Mouse (Mus musculus) liver, embryonic 12.5 days (tissue): ENCODE measurements around the gene Nwd1. TPM values are rescaled to one million over a fixed set of nuclear protein-coding genes. Genes with fewer than 3 reads are reported as not detected.
A peak's percentile ranks its signal among the peaks of the same experiment; 100 is the strongest.

Experiments
- ATAC-seq: fragments of 200-750 bp; cut with Nextera tagmentation; 2 replicates; pipeline ENCODE4 v1.8.0; 2017; ENCODE audit warnings: moderate number of reproducible peaks, mild to moderate bottlenecking, moderate library complexity
- H3K27ac ChIP-seq: fragments of 300-500 bp; sonication (generic); 2 replicates; pipeline ENCODE4 v1.5.1; 2016; ENCODE audit warnings: mild to moderate bottlenecking
- H3K27me3 ChIP-seq: fragments of 300-500 bp; sonication (generic); replicated peaks from 2 replicates; pipeline ENCODE4 v1.6.1; 2016; ENCODE audit warnings: mild to moderate bottlenecking, moderate library complexity
- H3K36me3 ChIP-seq: fragments of 300-500 bp; sonication (generic); 2 replicates; pipeline ENCODE4 v1.6.1; 2016; ENCODE audit warnings: mild to moderate bottlenecking, moderate library complexity
- H3K4me1 ChIP-seq: fragments of 300-500 bp; sonication (generic); 2 replicates; pipeline ENCODE4 v1.6.1; 2016
- H3K4me2 ChIP-seq: fragments of 300-500 bp; sonication (generic); 2 replicates; pipeline ENCODE4 v1.6.1; 2016; ENCODE audit warnings: mild to moderate bottlenecking, moderate library complexity
- H3K4me3 ChIP-seq: fragments of 300-500 bp; sonication (generic); 2 replicates; pipeline ENCODE4 v1.5.1; 2016; ENCODE audit warnings: mild to moderate bottlenecking, moderate library complexity
- H3K9ac ChIP-seq: fragments of 300-500 bp; sonication (generic); 2 replicates; pipeline ENCODE4 v1.6.1; 2016; ENCODE audit warnings: mild to moderate bottlenecking, moderate library complexity
- H3K9me3 ChIP-seq: fragments of 300-500 bp; sonication (generic); replicated peaks from 2 replicates; pipeline ENCODE4 v1.6.1; 2016; ENCODE audit warnings: mild to moderate bottlenecking, moderate library complexity
- WGBS: fragments of 180-500 bp; shearing (Covaris S2); methylation state at CpG from one replicate; pipeline ENCODE4 v1.1.7; 2016; ENCODE audit not compliant: insufficient replicate concordance; 5-methylcytosine and 5-hydroxymethylcytosine counted together
- polyA plus RNA-seq: library from polyadenylated mRNA; unstranded; fragments of >200 nt; fragmentation: Nextera tagmentation; extraction: Ambion mirVana; gene quantifications from 2 replicates; pipeline ENCODE4 v1.2.1, GENCODE M21; 2016

The Nwd1 gene
- polyA plus RNA-seq, 1 experiment from 2014 or later, result not detected

GRCm38 (mm10) chr8:72720541-72720940 is 74.0 kb downstream of the Nwd1 start:
- Histone ChIP-seq H3K9me3 (no peaks in the 10 kb centered on the region), H3K9ac (no peak overlapping the region), H3K4me1 (peaks cover 24% of the 10 kb centered on the region), H3K4me3 (no peak overlapping the region), H3K27ac (no peak overlapping the region), H3K27me3 (no peaks in the 10 kb centered on the region), H3K4me2 (no peak overlapping the region), H3K36me3 (peaks cover 7% of the 10 kb centered on the region)
- no peak for ATAC-seq
- 18% methylated on average over 1 of the region's 1 CpGs for WGBS

- Histone ChIP-seq H3K4me3 (peak within 1 kb of the TSS; percentile 96), H3K36me3 (peaks cover 32% of the 10 kb centered on the region), H3K4me2 (peak within 1 kb of the TSS; percentile 93), H3K9me3 (no peaks in the 10 kb centered on the region), H3K27ac (peak within 1 kb of the TSS; percentile 57; the same call in 1 of the 2 replicates), H3K27me3 (no peaks in the 10 kb centered on the region), H3K4me1 (peaks cover 16% of the 10 kb centered on the region), H3K9ac (peak within 1 kb of the TSS; percentile 90)
- peak; percentile 96 for ATAC-seq
- WGBS, result 14% methylated on average over 56 of the region's 56 CpGs
These were observed 76.5 kb downstream of the Nwd1 start, which contains the start of gene Sin3b for GRCm38 (mm10) chr8:72722769-72723650. Gene Sin3b (plus strand): TSS chr8:72723285.

- peak; percentile 20 for ATAC-seq
- H3K4me2 ChIP-seq, result peak overlapping the region; percentile 93
These were observed 77.1 kb downstream of the Nwd1 start for GRCm38 (mm10) chr8:72723651-72724001.

DNA sequence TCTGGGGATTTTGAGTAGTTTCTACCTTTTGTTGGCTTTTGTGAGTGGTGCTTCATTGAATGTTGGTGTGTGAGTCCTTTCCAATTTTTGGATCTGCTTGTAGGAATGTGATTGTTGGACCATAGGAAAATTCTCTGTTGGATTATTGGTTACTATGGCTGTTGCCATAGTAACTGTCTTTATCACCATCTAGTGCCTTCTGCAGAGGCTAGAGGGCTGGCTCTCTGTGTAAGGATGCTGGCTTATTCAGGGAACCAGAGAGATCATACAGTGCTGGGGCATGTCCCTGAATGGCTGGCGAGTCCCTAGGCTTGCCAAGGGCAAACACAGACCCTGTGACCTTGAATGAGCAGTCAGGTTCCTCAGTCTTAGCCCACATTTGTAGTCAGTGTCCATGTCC is 82.1 kb downstream of the Nwd1 start:
- Histone ChIP-seq H3K36me3 (peaks cover 86% of the 10 kb centered on the region), H3K4me1 (peaks cover 16% of the 10 kb centered on the region), H3K4me2 (no peak overlapping the region), H3K27ac (no peak overlapping the region), H3K9ac (no peak overlapping the region), H3K4me3 (no peak overlapping the region), H3K27me3 (no peaks in the 10 kb centered on the region), H3K9me3 (no peaks in the 10 kb centered on the region)
- WGBS, result 70% methylated on average over 1 of the region's 1 CpGs
- ATAC-seq, result no peak

More at GRCm38 (mm10) chr8:72723651-72724001, 77.1 kb downstream of the Nwd1 start:
- H3K36me3 ChIP-seq, result peaks cover 38% of the 10 kb centered on the region
- peak overlapping the region; percentile 57; the same call in 1 of the 2 replicates for H3K27ac ChIP-seq
- H3K4me3 ChIP-seq, result peak overlapping the region; percentile 96
- peaks cover 16% of the 10 kb centered on the region for H3K4me1 ChIP-seq
- H3K27me3 ChIP-seq, result no peaks in the 10 kb centered on the region
- H3K9ac ChIP-seq, result peak overlapping the region; percentile 90
- 1% methylated on average over 30 of the region's 30 CpGs for WGBS
- H3K9me3 ChIP-seq, result no peaks in the 10 kb centered on the region

GRCm38 (mm10) chr8:72735001-72735400 is 88.5 kb downstream of the Nwd1 start:
- peaks cover 97% of the 10 kb centered on the region for H3K36me3 ChIP-seq
- H3K9ac ChIP-seq, result no peak overlapping the region
- H3K9me3 ChIP-seq, result no peaks in the 10 kb centered on the region
- no peak overlapping the region for H3K4me2 ChIP-seq
- H3K27me3 ChIP-seq, result no peaks in the 10 kb centered on the region
- H3K4me1 ChIP-seq, result no peaks in the 10 kb centered on the region
- H3K27ac ChIP-seq, result no peak overlapping the region
- H3K4me3 ChIP-seq, result no peak overlapping the region
- no peak for ATAC-seq
- WGBS, result 70% methylated on average over 5 of the region's 5 CpGs

DNA sequence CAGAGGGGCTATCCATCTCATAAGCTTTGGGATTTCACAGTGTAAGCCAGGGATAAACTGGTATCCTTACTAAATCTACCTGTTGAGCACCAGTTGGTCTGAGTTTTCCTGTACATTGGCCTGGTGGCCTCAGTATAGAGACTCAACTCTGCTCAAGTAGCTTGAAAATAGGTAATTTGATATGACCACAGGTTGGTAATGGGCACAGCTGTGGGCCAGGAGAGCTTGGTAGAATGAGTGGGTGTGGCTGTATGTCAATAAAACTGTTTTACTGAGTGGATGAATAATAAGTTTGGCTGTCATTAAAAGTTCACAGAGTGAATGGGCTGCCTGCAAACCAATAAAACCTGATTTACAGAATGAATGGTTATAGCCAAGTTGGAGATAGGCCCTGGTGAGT is 90.4 kb downstream of the Nwd1 start:
- no peak overlapping the region for H3K4me3 ChIP-seq
- no peak overlapping the region for H3K4me2 ChIP-seq
- H3K36me3 ChIP-seq, result peaks cover 94% of the 10 kb centered on the region
- H3K27me3 ChIP-seq, result no peaks in the 10 kb centered on the region
- H3K27ac ChIP-seq, result no peak overlapping the region
- ATAC-seq, result no peak
- H3K4me1 ChIP-seq, result no peaks in the 10 kb centered on the region
- no peak overlapping the region for H3K9ac ChIP-seq
- H3K9me3 ChIP-seq, result no peaks in the 10 kb centered on the region

GRCm38 (mm10) chr8:72746061-72746460 is 99.5 kb downstream of the Nwd1 start:
- ATAC-seq, result no peak
- Histone ChIP-seq H3K36me3 (peaks cover 98% of the 10 kb centered on the region), H3K9me3 (no peaks in the 10 kb centered on the region), H3K4me1 (no peaks in the 10 kb centered on the region), H3K9ac (no peak overlapping the region), H3K27me3 (no peaks in the 10 kb centered on the region), H3K27ac (no peak overlapping the region), H3K4me3 (no peak overlapping the region), H3K4me2 (no peak overlapping the region)
- WGBS, result 48% methylated on average over 5 of the region's 5 CpGs

DNA sequence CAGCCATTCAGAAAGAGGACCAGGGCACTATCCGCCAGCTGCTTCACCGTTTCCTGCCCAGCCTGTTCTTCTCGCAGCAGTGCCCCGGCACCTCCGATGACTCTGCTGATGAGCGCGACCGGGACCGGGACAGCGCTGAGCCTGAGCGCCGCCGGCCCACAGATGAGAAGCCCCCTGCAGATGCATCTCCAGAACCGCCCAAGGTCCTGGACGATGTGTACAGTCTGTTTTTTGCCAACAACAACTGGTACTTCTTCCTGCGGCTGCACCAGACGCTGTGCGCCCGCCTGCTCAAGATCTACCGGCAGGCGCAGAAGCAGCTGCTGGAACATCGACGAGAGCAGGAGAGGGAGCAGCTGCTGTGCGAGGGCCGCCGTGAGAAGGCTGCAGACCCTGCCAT is 103.3 kb downstream of the Nwd1 start:
- Histone ChIP-seq H3K27me3 (no peaks in the 10 kb centered on the region), H3K4me2 (no peak overlapping the region), H3K4me1 (no peaks in the 10 kb centered on the region), H3K36me3 (peaks cover 95% of the 10 kb centered on the region), H3K27ac (no peak overlapping the region), H3K9me3 (no peaks in the 10 kb centered on the region), H3K4me3 (no peak overlapping the region), H3K9ac (no peak overlapping the region)
- no peak for ATAC-seq
- WGBS, result 89% methylated on average over 26 of the region's 26 CpGs

DNA sequence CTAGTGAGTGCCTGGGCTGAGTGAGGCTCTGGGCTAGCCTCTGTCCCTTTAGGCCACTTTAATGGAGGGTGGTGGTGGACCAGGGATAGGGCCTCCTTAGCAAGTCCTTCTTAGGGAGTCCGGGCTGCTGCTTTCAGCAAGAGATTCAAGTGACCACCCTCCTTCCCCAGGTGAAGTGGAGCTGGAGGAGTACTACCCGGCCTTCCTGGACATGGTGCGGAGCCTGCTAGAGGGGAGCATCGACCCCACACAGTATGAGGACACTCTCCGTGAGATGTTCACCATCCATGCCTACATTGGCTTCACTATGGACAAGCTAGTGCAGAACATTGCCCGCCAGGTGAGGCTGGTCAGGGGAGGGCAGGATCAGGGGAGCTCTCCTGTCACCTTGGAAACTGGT is 103.8 kb downstream of the Nwd1 start:
- no peaks in the 10 kb centered on the region for H3K4me1 ChIP-seq
- peaks cover 92% of the 10 kb centered on the region for H3K36me3 ChIP-seq
- WGBS, result 83% methylated on average over 6 of the region's 6 CpGs
- H3K4me2 ChIP-seq, result no peak overlapping the region
- ATAC-seq, result no peak
- H3K27me3 ChIP-seq, result no peaks in the 10 kb centered on the region
- H3K27ac ChIP-seq, result no peak overlapping the region
- H3K9ac ChIP-seq, result no peak overlapping the region
- no peaks in the 10 kb centered on the region for H3K9me3 ChIP-seq
- no peak overlapping the region for H3K4me3 ChIP-seq

GRCm38 (mm10) chr8:72751126-72751525 is 104.6 kb downstream of the Nwd1 start:
- H3K27ac ChIP-seq, result no peak overlapping the region
- H3K9me3 ChIP-seq, result no peaks in the 10 kb centered on the region
- peaks cover 93% of the 10 kb centered on the region for H3K36me3 ChIP-seq
- H3K4me2 ChIP-seq, result no peak overlapping the region
- no peaks in the 10 kb centered on the region for H3K4me1 ChIP-seq
- no peaks in the 10 kb centered on the region for H3K27me3 ChIP-seq
- no peak for ATAC-seq
- 76% methylated on average over 3 of the region's 3 CpGs for WGBS
- H3K4me3 ChIP-seq, result no peak overlapping the region
- no peak overlapping the region for H3K9ac ChIP-seq

DNA sequence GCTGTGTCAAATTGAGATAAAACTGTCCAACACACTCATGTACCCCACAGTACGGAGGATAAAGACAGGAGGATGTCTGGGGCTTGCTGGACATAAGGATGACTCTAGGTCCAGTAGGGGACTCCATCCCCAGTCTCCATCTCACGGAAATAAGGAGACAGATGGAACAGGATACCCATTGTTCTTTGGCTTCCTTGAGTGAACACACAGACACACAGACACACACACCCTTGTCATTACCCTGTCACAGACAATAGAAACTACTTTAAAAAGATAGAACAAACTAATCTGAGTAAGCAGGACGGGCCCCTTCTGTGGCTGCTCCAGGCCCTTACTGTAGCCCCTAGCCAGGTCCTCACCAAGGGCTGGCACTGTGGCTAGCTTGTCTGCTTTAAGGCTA is 105.8 kb downstream of the Nwd1 start:
- Histone ChIP-seq H3K9ac (no peak overlapping the region), H3K4me2 (no peak overlapping the region), H3K27me3 (no peaks in the 10 kb centered on the region), H3K4me1 (no peaks in the 10 kb centered on the region), H3K9me3 (no peaks in the 10 kb centered on the region), H3K36me3 (peaks cover 93% of the 10 kb centered on the region), H3K27ac (no peak overlapping the region), H3K4me3 (no peak overlapping the region)
- WGBS, result 65% methylated on average over 3 of the region's 3 CpGs
- ATAC-seq, result no peak

DNA sequence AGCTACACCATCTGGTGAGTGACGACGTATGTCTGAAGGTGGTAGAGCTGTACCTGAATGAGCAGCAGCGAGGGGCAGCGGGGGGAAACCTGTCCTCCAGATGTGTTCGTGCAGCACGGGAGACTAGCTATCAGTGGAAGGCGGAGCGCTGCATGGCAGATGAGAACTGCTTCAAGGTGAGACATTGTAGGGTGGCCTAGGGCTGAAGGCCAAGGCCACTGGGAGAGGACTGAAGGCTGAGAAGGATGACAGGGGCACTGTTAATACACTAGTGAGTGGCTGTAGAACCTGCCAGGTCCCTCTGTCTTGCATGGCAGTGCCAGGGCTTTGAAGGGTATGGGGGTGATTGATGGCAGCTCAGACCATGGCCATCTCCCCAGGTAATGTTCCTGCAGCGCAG is 106.7 kb downstream of the Nwd1 start:
- no peaks in the 10 kb centered on the region for H3K9me3 ChIP-seq
- H3K9ac ChIP-seq, result no peak overlapping the region
- ATAC-seq, result no peak
- H3K27me3 ChIP-seq, result no peaks in the 10 kb centered on the region
- no peak overlapping the region for H3K4me2 ChIP-seq
- H3K4me3 ChIP-seq, result no peak overlapping the region
- no peak overlapping the region for H3K27ac ChIP-seq
- H3K36me3 ChIP-seq, result peaks cover 88% of the 10 kb centered on the region
- WGBS, result 91% methylated on average over 9 of the region's 9 CpGs
- no peaks in the 10 kb centered on the region for H3K4me1 ChIP-seq
